ENCODE assay signal across 13 mouse cellular contexts in genomic region chr9:116084324-116084931, GRCm38 (mm10).
DNase-seq lines count a peak whose midpoint lies in the region; ATAC-seq lines count a peak whose summit lies in the region.
"Had no signal": no experiment of that assay in that cellular context is flagged by ENCODE, and none has a peak within 500 bp of the region (broad histone marks: within the 10 kb centered on the region; RNA-seq: fewer than 3 reads in every experiment).

No protein-coding gene starts in this region.

- no peaks in the 10 kb centered on the region for H3K36me3 ChIP-seq in liver, embryonic 15.5 days (replicated peaks)
- H3K36me3 ChIP-seq: midbrain, embryonic 12.5 days; neural tube, embryonic 12.5 days had no signal

- H3K4me3 ChIP-seq in liver, embryonic 15.5 days (replicated peaks), result no peak overlapping the region
- H3K4me3 ChIP-seq: embryonic facial prominence, embryonic 13.5 days; midbrain, embryonic 12.5 days; neural tube, embryonic 12.5 days had no signal

- ATAC-seq in liver, embryonic 15.5 days (ENCODE audit: insufficient read depth), result no peak
- ATAC-seq in megakaryocyte progenitor cell, adult 5-6 weeks (replicated peaks; ENCODE audit: poor library complexity), result peak; percentile 59
- ATAC-seq: intestine, embryonic 16.5 days had no signal

- H3K27me3 ChIP-seq in liver, embryonic 15.5 days, result no peaks in the 10 kb centered on the region
- H3K27me3 ChIP-seq: embryonic facial prominence, embryonic 13.5 days; midbrain, embryonic 12.5 days; neural tube, embryonic 12.5 days had no signal

- 0 out of 2 replicates have a peak overlapping the region, but pooled peaks have one; percentile 19 for H3K27ac ChIP-seq in liver, embryonic 15.5 days (replicated peaks)
- H3K27ac ChIP-seq: embryonic facial prominence, embryonic 13.5 days; midbrain, embryonic 12.5 days; neural tube, embryonic 12.5 days had no signal

- H3K4me2 ChIP-seq in liver, embryonic 15.5 days, result no peak overlapping the region; the same call in 1 of the 2 replicates
- H3K4me2 ChIP-seq: embryonic facial prominence, embryonic 13.5 days; midbrain, embryonic 12.5 days; neural tube, embryonic 12.5 days had no signal

- 42% methylated on average over 12 of the region's 12 CpGs for WGBS in liver, embryonic 15.5 days (ENCODE audit: insufficient replicate concordance)

- H3K9me3 ChIP-seq in liver, embryonic 15.5 days (replicated peaks), result no peaks in the 10 kb centered on the region
- H3K9me3 ChIP-seq: embryonic facial prominence, embryonic 13.5 days; midbrain, embryonic 12.5 days; neural tube, embryonic 12.5 days had no signal

- intact Hi-C loops in left cerebral cortex, postnatal 25 days (cut with DNase I), result no loop called here
- intact Hi-C loops in gastrocnemius, postnatal 14 days (cut with DNase I; ENCODE audit: low total_unique reads), result no loop called here

- no peak overlapping the region for H3K9ac ChIP-seq in liver, embryonic 15.5 days
- H3K9ac ChIP-seq: embryonic facial prominence, embryonic 13.5 days; midbrain, embryonic 12.5 days; neural tube, embryonic 12.5 days had no signal

- H3K4me1 ChIP-seq in liver, embryonic 15.5 days (replicated peaks), result peaks cover 4% of the 10 kb centered on the region; the same call in 1 of the 2 replicates
- H3K4me1 ChIP-seq: embryonic facial prominence, embryonic 13.5 days; midbrain, embryonic 12.5 days; neural tube, embryonic 12.5 days had no signal

- DNase-seq in B cell, adult 2 months, result peak; percentile 55 to 64
- DNase-seq in CD8-positive naive resting alpha-beta T cell, adult 2 months (ENCODE audit: low read depth in 2 of 2, low spot score in 2 of 2), result peak; percentile 52 to 71
- DNase-seq in ovary, postnatal 14 days (ENCODE audit: low spot score), result no peak
- DNase-seq in left cerebral cortex, postnatal 25 days (ENCODE audit: low spot score in 2 of 2), result no peak
- DNase-seq in gastrocnemius, postnatal 14 days, result no peak
- DNase-seq: cerebellum, adult 9-11 months; heart, postnatal 36 days had no signal

Comparison
In these comparisons a context has a peak if more than half of its experiments do, and no peak if none do; other contexts are left out.
1. DNase-seq: peak in B cell, adult 2 months (2 of 2) and CD8-positive naive resting alpha-beta T cell, adult 2 months (2 of 2); none in ovary, postnatal 14 days (single experiment), left cerebral cortex, postnatal 25 days (0 of 2) and gastrocnemius, postnatal 14 days (single experiment).